Comparison of ENCODE assay signal across 18 mouse cellular contexts in genomic region chr4:118368616-118369015, GRCm38 (mm10).
"Had no signal": no experiment of that assay in that cellular context is flagged by ENCODE, and none has a peak within 500 bp of the region (broad histone marks: within the 10 kb centered on the region; RNA-seq: fewer than 3 reads in every experiment).

No protein-coding gene starts in this region.

- H3K4me3 ChIP-seq: heart, adult 2 months; heart, embryonic 13.5 days; heart, embryonic 15.5 days; hindbrain, embryonic 13.5 days; hindbrain, embryonic 15.5 days; kidney, embryonic 15.5 days; limb, embryonic 13.5 days; limb, embryonic 15.5 days; liver, embryonic 12.5 days had no signal

- DNase-seq: gastrocnemius, postnatal 36 days; heart, adult 11 months; heart, adult 2 months; heart, postnatal 14 days; heart, postnatal 36 days; kidney, adult 11 months; kidney, postnatal 36 days; layer of hippocampus, adult 9-11 months; layer of hippocampus, postnatal 36 days; left cerebral cortex, postnatal 4 days had no signal

- H3K4me1 ChIP-seq: heart, embryonic 13.5 days; hindbrain, embryonic 13.5 days; hindbrain, embryonic 15.5 days; kidney, embryonic 15.5 days; limb, embryonic 13.5 days; limb, embryonic 15.5 days; liver, embryonic 12.5 days had no signal
